Mouse (Mus musculus) lung, adult 2 months (tissue): ENCODE results near the gene Tomm20l.

Experiments
- CTCF ChIP-seq: fragments of 200-500 bp; IDR thresholded peaks from 2 replicates; pipeline ENCODE4 v1.5.1; 2011; ENCODE audit warnings: mild to moderate bottlenecking, low read length, control low read depth; ENCODE audit not compliant: insufficient read depth
- POLR2A ChIP-seq: fragments of 200-500 bp; IDR thresholded peaks from 2 replicates; pipeline ENCODE4 v1.6.1; 2011; ENCODE audit warnings: low read depth, mild to moderate bottlenecking, control low read depth, low read length, borderline replicate concordance; ENCODE audit errors: extremely low read depth

DNA sequence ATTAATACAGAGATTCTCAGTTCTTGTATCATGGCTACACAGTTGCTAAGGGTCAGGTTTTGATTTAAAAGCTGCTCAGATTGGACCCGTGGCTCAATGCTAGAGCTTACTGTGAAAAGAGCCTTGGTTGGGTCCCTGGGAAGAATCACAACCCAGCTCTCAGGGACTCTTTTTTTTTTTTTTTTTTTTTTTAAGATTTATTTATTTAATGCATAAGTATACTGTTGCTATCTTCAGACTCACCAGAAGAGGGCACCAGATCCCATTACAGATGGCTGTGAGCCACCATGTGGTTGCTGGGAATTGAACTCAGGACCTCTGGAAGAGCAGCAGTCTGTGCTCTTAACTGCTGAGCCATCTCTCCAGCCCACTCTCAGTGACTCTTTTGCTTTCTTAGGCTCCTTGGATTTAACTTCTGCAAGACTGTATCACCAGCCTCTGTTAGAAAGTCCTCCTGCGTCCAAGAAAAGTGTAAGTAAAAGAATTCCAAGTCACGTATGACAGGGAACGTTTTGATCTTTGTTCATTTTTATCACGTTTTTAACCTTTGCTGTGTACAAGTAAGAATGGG, 28.1 kb downstream of the Tomm20l start:
- TF ChIP-seq CTCF (no peak), POLR2A (no peak)
